Mouse (Mus musculus) ES-E14 (cell line): ENCODE results near the gene Glul. TPM values are rescaled to one million over a fixed set of nuclear protein-coding genes. Genes with fewer than 3 reads are reported as not detected.

ENCODE experiments used
- DNase-seq: peaks from one replicate; pipeline ENCODE4 v3.0.0-alpha.2; 2013; ENCODE audit warnings: low read depth, low spot score
- H3K27ac ChIP-seq: 2 replicates; pipeline ENCODE4 v1.5.1; 2012; ENCODE audit warnings: low read depth, mild to moderate bottlenecking, low read length, moderate library complexity, mixed read lengths; ENCODE audit not compliant: poor library complexity, insufficient read depth, severe bottlenecking
- H3K36me3 ChIP-seq: 2 replicates; pipeline ENCODE4 v1.6.1; 2012; ENCODE audit warnings: mild to moderate bottlenecking, low read length, moderate library complexity, mixed read lengths; ENCODE audit not compliant: control insufficient read depth, poor library complexity, insufficient read depth, severe bottlenecking
- H3K4me1 ChIP-seq, 2 experiments: fragments of 150-350 bp in 1 of 2; sonication (generic) in 1 of 2; 2 replicates each; pipeline ENCODE4 v1.6.1; 2012; ENCODE audit warnings: low read length in 2 of 2, mild to moderate bottlenecking in 1 of 2, mixed read lengths in 1 of 2; ENCODE audit not compliant: control insufficient read depth in 2 of 2, insufficient read depth in 2 of 2, poor library complexity in 1 of 2
- H3K4me3 ChIP-seq, 2 experiments: fragments of 150-350 bp in 1 of 2; sonication (generic) in 1 of 2; 2 replicates each; pipeline ENCODE4 v1.5.1; 2012; ENCODE audit warnings: low read length in 2 of 2, low read depth in 1 of 2, mild to moderate bottlenecking in 1 of 2, mixed read lengths in 1 of 2; ENCODE audit not compliant: insufficient read depth in 1 of 2, poor library complexity in 1 of 2, severe bottlenecking in 1 of 2
- H3K9ac ChIP-seq: 2 replicates; pipeline ENCODE4 v1.6.1; 2012; ENCODE audit warnings: low read depth, mild to moderate bottlenecking, low read length, mixed read lengths; ENCODE audit not compliant: poor library complexity, insufficient read depth, severe bottlenecking
- H3K9me3 ChIP-seq: fragments of 150-350 bp; sonication (generic); 2 replicates; pipeline ENCODE4 v1.6.1; 2012; ENCODE audit warnings: low read depth, mild to moderate bottlenecking, low read length; ENCODE audit not compliant: control insufficient read depth, insufficient read depth
- CHD2 ChIP-seq: IDR thresholded peaks from 2 replicates; pipeline ENCODE4 v1.6.1; 2014; ENCODE audit warnings: mild to moderate bottlenecking, low read depth, low read length, inconsistent platforms
- HCFC1 ChIP-seq: IDR thresholded peaks from 2 replicates; pipeline ENCODE4 v1.6.1; 2012; ENCODE audit warnings: low read length, inconsistent platforms, borderline replicate concordance; ENCODE audit not compliant: insufficient read depth
- MAFK ChIP-seq: IDR thresholded peaks from 2 replicates; pipeline ENCODE4 v1.6.1; 2014; ENCODE audit warnings: mild to moderate bottlenecking, low read depth, low read length, inconsistent platforms; ENCODE audit not compliant: insufficient read depth
- ZC3H11A ChIP-seq: IDR thresholded peaks from 2 replicates; pipeline ENCODE4 v1.6.1; 2012; ENCODE audit warnings: low read depth, mild to moderate bottlenecking, inconsistent platforms, low read length, borderline replicate concordance
- ZNF384 ChIP-seq: IDR thresholded peaks from 2 replicates; pipeline ENCODE4 v1.6.1; 2012; ENCODE audit warnings: low read depth, low read length, inconsistent platforms
- in situ Hi-C, 2 experiments: fragments of 600-800 bp; cut with MboI; formaldehyde crosslinking; loops; one replicate each; pipeline ENCODE4 v1.15.1; 2025; ENCODE audit warnings: low sequenced_read_pairs in 2 of 2, inconsistent platforms in 1 of 2; ENCODE audit not compliant: unreplicated experiment in 2 of 2
- total RNA-seq: library from RNA; depleted of rRNA; stranded (reverse); fragments of 300-350 nt; gene quantifications from 2 replicates; pipeline ENCODE4 v1.2.3, GENCODE M21; 2012

Glul gene
- total RNA-seq, 1 experiment = 107 TPM

- Histone ChIP-seq H3K9ac (no peak overlapping the region), H3K27ac (no peak overlapping the region), H3K4me1 (peaks cover 0 to 4% of the 10 kb centered on the region in 2 experiments; a peak in 1 of 4 replicates), H3K9me3 (no peaks in the 10 kb centered on the region), H3K4me3 (no peak overlapping the region), H3K36me3 (peaks cover 63% of the 10 kb centered on the region)
- in situ Hi-C loops = no loop called here
- DNase-seq = no peak
- TF ChIP-seq CHD2 (no peak), ZC3H11A (no peak), HCFC1 (no peak), MAFK (no peak)
Observed at GRCm38 (mm10) chr1:153905884-153906283, 6.1 kb downstream of the Glul start.

GRCm38 (mm10) chr1:153908208-153908607 is 8.5 kb downstream of the Glul start:
- Histone ChIP-seq H3K4me1 (no peaks in the 10 kb centered on the region), H3K9ac (no peak overlapping the region), H3K36me3 (peaks cover 56% of the 10 kb centered on the region), H3K4me3 (no peak overlapping the region), H3K9me3 (no peaks in the 10 kb centered on the region), H3K27ac (no peak overlapping the region)
- no peak for TF ChIP-seq CHD2
- TF ChIP-seq ZNF384 = no peak
- TF ChIP-seq MAFK = no peak
- TF ChIP-seq HCFC1 = no peak
- TF ChIP-seq ZC3H11A = no peak
- in situ Hi-C loops = no loop called here
- no peak for DNase-seq

GRCm38 (mm10) chr1:153908741-153909140 is 9.0 kb downstream of the Glul start:
- Histone ChIP-seq H3K27ac (no peak overlapping the region), H3K4me1 (no peaks in the 10 kb centered on the region), H3K9me3 (no peaks in the 10 kb centered on the region), H3K36me3 (peaks cover 52% of the 10 kb centered on the region), H3K4me3 (no peak overlapping the region), H3K9ac (no peak overlapping the region)
- TF ChIP-seq HCFC1 (no peak), CHD2 (no peak), ZNF384 (no peak), MAFK (no peak), ZC3H11A (no peak)
- in situ Hi-C loops = no loop called here
- no peak for DNase-seq

- in situ Hi-C loops = no loop called here
- H3K36me3 ChIP-seq = peaks cover 46% of the 10 kb centered on the region
- TF ChIP-seq HCFC1 (no peak), ZNF384 (no peak), CHD2 (no peak), MAFK (no peak), ZC3H11A (no peak)
- no peak overlapping the region for H3K27ac ChIP-seq
- DNase-seq = no peak
- no peaks in the 10 kb centered on the region for H3K9me3 ChIP-seq
- no peak overlapping the region for H3K9ac ChIP-seq
- no peaks in the 10 kb centered on the region for H3K4me1 ChIP-seq
- no peak overlapping the region for H3K4me3 ChIP-seq
Observed at GRCm38 (mm10) chr1:153909213-153909962, 9.6 kb downstream of the Glul start.

- in situ Hi-C loops = no loop called here
Observed at GRCm38 (mm10) chr1:153909963-153910291, 10.2 kb downstream of the Glul start.

More at GRCm38 (mm10) chr1:153909963-153910291, 10.2 kb downstream of the Glul start:
- no peak overlapping the region for H3K9ac ChIP-seq
- no peak overlapping the region for H3K27ac ChIP-seq
- TF ChIP-seq ZC3H11A (no peak), MAFK (no peak), HCFC1 (no peak), CHD2 (no peak), ZNF384 (no peak)
- no peak for DNase-seq
- no peak overlapping the region for H3K4me3 ChIP-seq
- peaks cover 41% of the 10 kb centered on the region for H3K36me3 ChIP-seq
- H3K9me3 ChIP-seq = no peaks in the 10 kb centered on the region
- no peaks in the 10 kb centered on the region for H3K4me1 ChIP-seq
